Mouse (Mus musculus) left cerebral cortex, postnatal 4 days (tissue): ENCODE results near the gene Pnrc2. TPM values are rescaled to one million over a fixed set of nuclear protein-coding genes. Genes with fewer than 3 reads are reported as not detected.

Source experiments
- DNase-seq: peaks from one replicate; pipeline ENCODE4 v3.0.0-alpha.2; 2022
- intact Hi-C: fragments of 180-260 bp; cut with DNase I; formaldehyde crosslinking; loops from one replicate; pipeline ENCODE4 v1.15.1; 2025
- total RNA-seq, 2 experiments: library from RNA; stranded (reverse); gene quantifications; 2 replicates each; pipeline ENCODE4 v1.2.3; 2021

Pnrc2 gene
- total RNA-seq, 2 experiments from 2014 or later, result 41.1 to 45.2 TPM

- DNase-seq, result no peak
- intact Hi-C loops, result loop anchor here (5.0 kb wide), 1 partner anchor 70 kb away; no protein-coding TSS in a partner anchor
These were observed 860 bp downstream of the Pnrc2 start for GRCm38 (mm10) chr4:135872589-135873391.

- intact Hi-C loops, result loop anchor here (5.0 kb wide), 1 partner anchor 70 kb away; no protein-coding TSS in a partner anchor
- no peak for DNase-seq
These were observed 1.6 kb downstream of the Pnrc2 start for GRCm38 (mm10) chr4:135872015-135872414.

- no peak for DNase-seq
- intact Hi-C loops, result loop anchor here (2.0 to 5.0 kb wide), 2 partner anchors 14 to 68 kb away; no protein-coding TSS in a partner anchor
These were observed 3.2 kb downstream of the Pnrc2 start for GRCm38 (mm10) chr4:135870227-135871023.

- intact Hi-C loops, result no loop called here
- DNase-seq, result no peak
These were observed 4.7 kb downstream of the Pnrc2 start for GRCm38 (mm10) chr4:135868996-135869395.

GRCm38 (mm10) chr4:135857597-135858186, 16.0 kb downstream of the Pnrc2 start:
- intact Hi-C loops, result loop anchor here (2.0 kb wide), 1 partner anchor 13 kb away; no protein-coding TSS in a partner anchor
- no peak for DNase-seq

GRCm38 (mm10) chr4:135856223-135857091, 17.2 kb downstream of the Pnrc2 start:
- DNase-seq, result peak; percentile 75
- intact Hi-C loops, result loop anchor here (2.0 kb wide), 1 partner anchor 14 kb away; no protein-coding TSS in a partner anchor

GRCm38 (mm10) chr4:135855536-135856222, 18.0 kb downstream of the Pnrc2 start, which contains the start of gene Srsf10:
TSS of gene Srsf10 (plus strand) at chr4:135855747.
- intact Hi-C loops, result loop anchor here (2.0 kb wide), 1 partner anchor 15 kb away; no protein-coding TSS in a partner anchor
- DNase-seq, result peak; percentile 99

GRCm38 (mm10) chr4:135855080-135855479, 18.6 kb downstream of the Pnrc2 start:
- no peak for DNase-seq

GRCm38 (mm10) chr4:135854630-135855029, 19.0 kb downstream of the Pnrc2 start:
- no peak for DNase-seq
- intact Hi-C loops, result no loop called here

More at GRCm38 (mm10) chr4:135855080-135855479, 18.6 kb downstream of the Pnrc2 start:
- intact Hi-C loops, result no loop called here

- DNase-seq, result no peak
- intact Hi-C loops, result no loop called here
These were observed 19.6 kb downstream of the Pnrc2 start for GRCm38 (mm10) chr4:135853987-135854546.

- intact Hi-C loops, result no loop called here
- DNase-seq, result no peak
These were observed 21.7 kb downstream of the Pnrc2 start for GRCm38 (mm10) chr4:135851942-135852341.

GRCm38 (mm10) chr4:135850411-135851095, 23.1 kb downstream of the Pnrc2 start:
- intact Hi-C loops, result no loop called here
- peak; percentile 83 for DNase-seq

- intact Hi-C loops, result no loop called here
- DNase-seq, result no peak
These were observed 26.1 kb downstream of the Pnrc2 start for GRCm38 (mm10) chr4:135847581-135847980.

GRCm38 (mm10) chr4:135844400-135844799, 29.2 kb downstream of the Pnrc2 start:
- intact Hi-C loops, result no loop called here
- no peak for DNase-seq

GRCm38 (mm10) chr4:135839293-135840011, 34.2 kb downstream of the Pnrc2 start:
- intact Hi-C loops, result no loop called here
- no peak for DNase-seq

- intact Hi-C loops, result no loop called here
These were observed 34.7 kb downstream of the Pnrc2 start for GRCm38 (mm10) chr4:135838925-135839292.

GRCm38 (mm10) chr4:135834124-135834717, 39.4 kb downstream of the Pnrc2 start:
- intact Hi-C loops, result no loop called here
- DNase-seq, result peak; percentile 37

More at GRCm38 (mm10) chr4:135838925-135839292, 34.7 kb downstream of the Pnrc2 start:
- DNase-seq, result no peak
